Mouse (Mus musculus) heart, embryonic 15.5 days (tissue): ENCODE results near the gene Mkln1. TPM values are rescaled to one million over a fixed set of nuclear protein-coding genes. Genes with fewer than 3 reads are reported as not detected.

Source experiments
- ATAC-seq: fragments of 200-750 bp; cut with Nextera tagmentation; replicated peaks from 2 replicates; pipeline ENCODE4 v1.8.0; 2017; ENCODE audit warnings: low read depth, moderate TSS enrichment; ENCODE audit not compliant: insufficient number of reproducible peaks, insufficient read depth, low FRiP score
- H3K27ac ChIP-seq: fragments of 300-500 bp; sonication (generic); 2 replicates; pipeline ENCODE4 v1.5.1; 2015; ENCODE audit warnings: mild to moderate bottlenecking, inconsistent platforms
- H3K27me3 ChIP-seq: fragments of 300-500 bp; sonication (generic); 2 replicates; pipeline ENCODE4 v1.6.1; 2015; ENCODE audit warnings: inconsistent platforms
- H3K36me3 ChIP-seq: fragments of 300-500 bp; sonication (generic); 2 replicates; pipeline ENCODE4 v1.6.1; 2015; ENCODE audit warnings: mild to moderate bottlenecking, inconsistent platforms
- H3K4me1 ChIP-seq: fragments of 300-500 bp; sonication (generic); replicated peaks from 2 replicates; pipeline ENCODE4 v1.6.1; 2015; ENCODE audit warnings: inconsistent platforms
- H3K4me2 ChIP-seq: fragments of 300-500 bp; sonication (generic); 2 replicates; pipeline ENCODE4 v1.6.1; 2015; ENCODE audit warnings: inconsistent platforms, mild to moderate bottlenecking, moderate library complexity
- H3K4me3 ChIP-seq: fragments of 300-500 bp; sonication (generic); 2 replicates; pipeline ENCODE4 v1.5.1; 2015; ENCODE audit warnings: mild to moderate bottlenecking, inconsistent platforms
- H3K9ac ChIP-seq: fragments of 300-500 bp; sonication (generic); 2 replicates; pipeline ENCODE4 v1.6.1; 2015; ENCODE audit warnings: mild to moderate bottlenecking, inconsistent platforms
- H3K9me3 ChIP-seq: fragments of 300-500 bp; sonication (generic); replicated peaks from 2 replicates; pipeline ENCODE4 v1.6.1; 2016; ENCODE audit warnings: inconsistent platforms
- WGBS: fragments of 180-500 bp; shearing (Covaris S2); methylation state at CpG from one replicate; pipeline ENCODE4 v1.1.7; 2015; ENCODE audit warnings: mixed read lengths; 5-methylcytosine and 5-hydroxymethylcytosine counted together
- polyA plus RNA-seq: library from polyadenylated mRNA; unstranded; fragments of >200 nt; fragmentation: Nextera tagmentation; extraction: Ambion mirVana; gene quantifications from 2 replicates; pipeline ENCODE4 v1.2.1, GENCODE M21; 2015

Gene Mkln1
- polyA plus RNA-seq, 1 experiment from 2014 or later, result 190 TPM

GRCm38 (mm10) chr6:31399566-31399965 is 1.0 kb downstream of the Mkln1 start:
- no peaks in the 10 kb centered on the region for H3K9me3 ChIP-seq
- H3K4me2 ChIP-seq, result peak overlapping the region; percentile 84
- no peaks in the 10 kb centered on the region for H3K27me3 ChIP-seq
- 1% methylated on average over 13 of the region's 13 CpGs for WGBS
- peak overlapping the region; percentile 92 for H3K4me3 ChIP-seq
- peaks cover 35% of the 10 kb centered on the region for H3K4me1 ChIP-seq
- H3K9ac ChIP-seq, result peak overlapping the region; percentile 99
- ATAC-seq, result no peak
- H3K36me3 ChIP-seq, result no peaks in the 10 kb centered on the region
- peak overlapping the region; percentile 96 for H3K27ac ChIP-seq

GRCm38 (mm10) chr6:31411017-31411416 is 12.5 kb downstream of the Mkln1 start:
- no peak overlapping the region for H3K9ac ChIP-seq
- H3K9me3 ChIP-seq, result no peaks in the 10 kb centered on the region
- WGBS, result 70% methylated on average over 1 of the region's 1 CpGs
- no peak for ATAC-seq
- H3K27me3 ChIP-seq, result no peaks in the 10 kb centered on the region
- H3K36me3 ChIP-seq, result no peaks in the 10 kb centered on the region
- H3K4me2 ChIP-seq, result no peak overlapping the region
- no peak overlapping the region for H3K4me3 ChIP-seq
- no peak overlapping the region for H3K27ac ChIP-seq
- H3K4me1 ChIP-seq, result peaks cover 47% of the 10 kb centered on the region

GRCm38 (mm10) chr6:31412487-31412886 is 14.0 kb downstream of the Mkln1 start:
- no peak for ATAC-seq
- Histone ChIP-seq H3K36me3 (no peaks in the 10 kb centered on the region), H3K4me3 (no peak overlapping the region), H3K27ac (no peak overlapping the region), H3K4me1 (peaks cover 41% of the 10 kb centered on the region), H3K4me2 (no peak overlapping the region), H3K9ac (no peak overlapping the region), H3K9me3 (no peaks in the 10 kb centered on the region), H3K27me3 (no peaks in the 10 kb centered on the region)

- Histone ChIP-seq H3K27ac (no peak overlapping the region), H3K4me2 (no peak overlapping the region), H3K4me3 (no peak overlapping the region), H3K9ac (no peak overlapping the region), H3K36me3 (no peaks in the 10 kb centered on the region), H3K27me3 (no peaks in the 10 kb centered on the region), H3K4me1 (peaks cover 34% of the 10 kb centered on the region), H3K9me3 (no peaks in the 10 kb centered on the region)
- no peak for ATAC-seq
Observed at GRCm38 (mm10) chr6:31413556-31413955, 15.0 kb downstream of the Mkln1 start.

- H3K9me3 ChIP-seq, result no peaks in the 10 kb centered on the region
- H3K27ac ChIP-seq, result no peak overlapping the region
- no peak for ATAC-seq
- no peak overlapping the region for H3K9ac ChIP-seq
- H3K36me3 ChIP-seq, result no peaks in the 10 kb centered on the region
- no peak overlapping the region for H3K4me2 ChIP-seq
- 15% methylated on average over 1 of the region's 1 CpGs for WGBS
- peaks cover 32% of the 10 kb centered on the region for H3K4me1 ChIP-seq
- no peak overlapping the region for H3K4me3 ChIP-seq
- no peaks in the 10 kb centered on the region for H3K27me3 ChIP-seq
Observed at GRCm38 (mm10) chr6:31414303-31414702, 15.8 kb downstream of the Mkln1 start.

- no peak overlapping the region for H3K4me3 ChIP-seq
- no peaks in the 10 kb centered on the region for H3K27me3 ChIP-seq
- no peak overlapping the region for H3K27ac ChIP-seq
- peaks cover 11% of the 10 kb centered on the region for H3K36me3 ChIP-seq
- no peak overlapping the region for H3K4me2 ChIP-seq
- H3K9ac ChIP-seq, result no peak overlapping the region
- 34% methylated on average over 3 of the region's 3 CpGs for WGBS
- peaks cover 7% of the 10 kb centered on the region for H3K4me1 ChIP-seq
- ATAC-seq, result no peak
- H3K9me3 ChIP-seq, result no peaks in the 10 kb centered on the region
Observed at GRCm38 (mm10) chr6:31425428-31425827, 26.9 kb downstream of the Mkln1 start.

GRCm38 (mm10) chr6:31437264-31437663 is 38.7 kb downstream of the Mkln1 start:
- Histone ChIP-seq H3K9ac (no peak overlapping the region), H3K27me3 (no peaks in the 10 kb centered on the region), H3K4me1 (no peaks in the 10 kb centered on the region), H3K4me2 (no peak overlapping the region), H3K4me3 (no peak overlapping the region), H3K36me3 (peaks cover 22% of the 10 kb centered on the region), H3K27ac (no peak overlapping the region), H3K9me3 (no peaks in the 10 kb centered on the region)
- ATAC-seq, result no peak
- 62% methylated on average over 2 of the region's 2 CpGs for WGBS

- peaks cover 24% of the 10 kb centered on the region for H3K36me3 ChIP-seq
- H3K9me3 ChIP-seq, result no peaks in the 10 kb centered on the region
- WGBS, result 77% methylated on average over 1 of the region's 1 CpGs
- no peak overlapping the region for H3K4me3 ChIP-seq
- H3K27me3 ChIP-seq, result no peaks in the 10 kb centered on the region
- H3K4me1 ChIP-seq, result no peaks in the 10 kb centered on the region
- ATAC-seq, result no peak
- H3K9ac ChIP-seq, result no peak overlapping the region
- no peak overlapping the region for H3K4me2 ChIP-seq
- no peak overlapping the region for H3K27ac ChIP-seq
Observed at GRCm38 (mm10) chr6:31445258-31445657, 46.7 kb downstream of the Mkln1 start.

GRCm38 (mm10) chr6:31453735-31454134 is 55.2 kb downstream of the Mkln1 start:
- Histone ChIP-seq H3K9ac (no peak overlapping the region), H3K27me3 (no peaks in the 10 kb centered on the region), H3K36me3 (peaks cover 24% of the 10 kb centered on the region), H3K4me1 (no peaks in the 10 kb centered on the region; the same call in 1 of the 2 replicates), H3K9me3 (no peaks in the 10 kb centered on the region), H3K4me2 (no peak overlapping the region), H3K4me3 (no peak overlapping the region), H3K27ac (no peak overlapping the region)
- ATAC-seq, result no peak

- no peak overlapping the region for H3K27ac ChIP-seq
- WGBS, result 89% methylated on average over 2 of the region's 2 CpGs
- H3K9ac ChIP-seq, result no peak overlapping the region
- no peaks in the 10 kb centered on the region; the same call in 1 of the 2 replicates for H3K4me1 ChIP-seq
- no peaks in the 10 kb centered on the region for H3K27me3 ChIP-seq
- H3K9me3 ChIP-seq, result no peaks in the 10 kb centered on the region
- H3K4me3 ChIP-seq, result no peak overlapping the region
- no peak overlapping the region for H3K4me2 ChIP-seq
- ATAC-seq, result no peak
- peaks cover 25% of the 10 kb centered on the region for H3K36me3 ChIP-seq
Observed at GRCm38 (mm10) chr6:31455376-31455775, 56.8 kb downstream of the Mkln1 start.

- 67% methylated on average over 1 of the region's 1 CpGs for WGBS
- Histone ChIP-seq H3K4me1 (no peaks in the 10 kb centered on the region; the same call in 1 of the 2 replicates), H3K9me3 (no peaks in the 10 kb centered on the region), H3K4me3 (no peak overlapping the region), H3K27ac (no peak overlapping the region), H3K36me3 (peaks cover 22% of the 10 kb centered on the region), H3K27me3 (no peaks in the 10 kb centered on the region), H3K9ac (no peak overlapping the region), H3K4me2 (no peak overlapping the region)
- ATAC-seq, result no peak
Observed at GRCm38 (mm10) chr6:31456988-31457387, 58.5 kb downstream of the Mkln1 start.

GRCm38 (mm10) chr6:31469431-31469830 is 70.9 kb downstream of the Mkln1 start:
- Histone ChIP-seq H3K27me3 (no peaks in the 10 kb centered on the region), H3K9ac (no peak overlapping the region), H3K4me1 (no peaks in the 10 kb centered on the region), H3K4me2 (no peak overlapping the region), H3K27ac (no peak overlapping the region), H3K4me3 (no peak overlapping the region), H3K9me3 (no peaks in the 10 kb centered on the region), H3K36me3 (peaks cover 25% of the 10 kb centered on the region; the same call in 1 of the 2 replicates)
- ATAC-seq, result no peak
- 92% methylated on average over 6 of the region's 6 CpGs for WGBS
